In the genomic region with DNA sequence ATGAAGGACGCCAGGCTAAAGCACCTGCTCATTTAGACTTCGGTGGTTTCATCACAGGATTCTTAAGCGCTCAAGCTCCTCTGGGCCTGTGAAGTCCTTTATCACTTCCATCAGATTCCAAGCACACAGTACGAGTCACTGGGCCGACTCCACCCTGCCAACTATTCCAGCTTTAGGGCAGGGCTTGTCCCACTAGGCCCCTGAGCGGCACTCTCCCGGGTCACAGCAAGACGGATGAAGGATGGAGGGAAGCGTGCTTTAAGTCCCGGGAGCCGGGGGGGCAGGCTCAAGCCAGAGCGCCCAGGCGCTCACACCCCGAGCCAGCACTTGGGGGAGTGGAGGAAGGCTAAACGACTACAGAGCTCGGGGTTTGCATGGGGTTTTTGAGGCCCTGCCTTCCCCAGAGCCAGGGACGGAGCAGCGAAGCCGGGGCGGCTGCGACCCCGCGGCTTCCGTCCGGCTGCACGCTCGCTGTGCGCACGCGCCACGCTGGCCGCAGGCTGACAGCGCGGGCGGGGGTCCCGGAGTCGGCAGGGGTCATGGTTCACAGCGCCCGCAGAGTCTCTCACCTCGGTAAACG, we compare ENCODE assay signal across 8 mouse cellular contexts. TPM values are rescaled to one million over a fixed set of nuclear protein-coding genes. Genes with fewer than 3 reads are reported as not detected.
DNase-seq lines count a peak whose midpoint lies in the region; ATAC-seq lines count a peak whose summit lies in the region.

No protein-coding gene starts in this region.

- H3K27ac ChIP-seq in lung, embryonic 15.5 days = peak overlapping the region; percentile 87
- peak overlapping the region; percentile 89 for H3K27ac ChIP-seq in forebrain, embryonic 11.5 days (ENCODE audit: low read depth, low read length)
- H3K27ac ChIP-seq in intestine, embryonic 15.5 days = peak overlapping the region; percentile 94
- H3K27ac ChIP-seq in midbrain, embryonic 13.5 days = peak overlapping the region; percentile 74

- no peaks in the 10 kb centered on the region for H3K27me3 ChIP-seq in lung, embryonic 15.5 days
- H3K27me3 ChIP-seq in forebrain, embryonic 11.5 days (ENCODE audit: control insufficient read depth, insufficient read depth, low read length) = no peaks in the 10 kb centered on the region
- H3K27me3 ChIP-seq in intestine, embryonic 15.5 days (replicated peaks) = no peaks in the 10 kb centered on the region
- H3K27me3 ChIP-seq in midbrain, embryonic 13.5 days = no peaks in the 10 kb centered on the region

- H3K36me3 ChIP-seq in lung, embryonic 15.5 days = 0 out of 2 replicates have a peak, but pooled peaks cover under 1% of the 10 kb centered on the region
- H3K36me3 ChIP-seq in forebrain, embryonic 11.5 days (ENCODE audit: control insufficient read depth, insufficient read depth, low read length) = no peaks in the 10 kb centered on the region
- no peaks in the 10 kb centered on the region for H3K36me3 ChIP-seq in intestine, embryonic 15.5 days
- no peaks in the 10 kb centered on the region for H3K36me3 ChIP-seq in midbrain, embryonic 13.5 days

- under 1% methylated on average over 40 of the region's 41 CpGs for WGBS in lung, embryonic 15.5 days
- WGBS in forebrain, embryonic 11.5 days = under 1% methylated on average over 41 of the region's 41 CpGs
- under 1% methylated on average over 41 of the region's 41 CpGs for WGBS in intestine, embryonic 15.5 days
- WGBS in midbrain, embryonic 13.5 days = 0% methylated on average over 41 of the region's 41 CpGs

- H3K9ac ChIP-seq in lung, embryonic 15.5 days = peak overlapping the region; percentile 84
- H3K9ac ChIP-seq in forebrain, embryonic 11.5 days (ENCODE audit: low read length) = peak overlapping the region; percentile 93
- H3K9ac ChIP-seq in intestine, embryonic 15.5 days = peak overlapping the region; percentile 86
- H3K9ac ChIP-seq in midbrain, embryonic 13.5 days (replicated peaks) = peak overlapping the region; percentile 81

- peak overlapping the region; percentile 86 for H3K4me2 ChIP-seq in lung, embryonic 15.5 days
- H3K4me2 ChIP-seq in forebrain, embryonic 11.5 days (ENCODE audit: low read depth, low read length, severe bottlenecking) = peak overlapping the region; percentile 83
- H3K4me2 ChIP-seq in intestine, embryonic 15.5 days (replicated peaks) = peak overlapping the region; percentile 91
- peak overlapping the region; percentile 95 for H3K4me2 ChIP-seq in midbrain, embryonic 13.5 days (replicated peaks)

- no peak for DNase-seq in lung, postnatal 25 days (ENCODE audit: low spot score)
- no peak for DNase-seq in forebrain, embryonic 11.5 days (ENCODE audit: low spot score)
- no peak for DNase-seq in left cerebral cortex, adult 18-20 months (ENCODE audit: low spot score in 2 of 2)
- no peak for DNase-seq in natural killer cell, adult 2 months (ENCODE audit: low spot score in 2 of 2)

- no peaks in the 10 kb centered on the region for H3K9me3 ChIP-seq in lung, embryonic 15.5 days
- H3K9me3 ChIP-seq in forebrain, embryonic 11.5 days (ENCODE audit: control insufficient read depth, low read length) = no peaks in the 10 kb centered on the region
- H3K9me3 ChIP-seq in intestine, embryonic 15.5 days = no peaks in the 10 kb centered on the region
- H3K9me3 ChIP-seq in midbrain, embryonic 13.5 days = no peaks in the 10 kb centered on the region

- peaks cover 20% of the 10 kb centered on the region for H3K4me1 ChIP-seq in lung, embryonic 15.5 days
- H3K4me1 ChIP-seq in forebrain, embryonic 11.5 days (replicated peaks; ENCODE audit: control insufficient read depth, insufficient read depth, low read length) = peaks cover 3% of the 10 kb centered on the region
- H3K4me1 ChIP-seq in intestine, embryonic 15.5 days (replicated peaks) = peaks cover 10% of the 10 kb centered on the region; the same call in 1 of the 2 replicates
- peaks cover 21% of the 10 kb centered on the region for H3K4me1 ChIP-seq in midbrain, embryonic 13.5 days (replicated peaks)

- H3K4me3 ChIP-seq in lung, embryonic 15.5 days = peak overlapping the region; percentile 78
- peak overlapping the region; percentile 83 for H3K4me3 ChIP-seq in forebrain, embryonic 11.5 days (ENCODE audit: low read depth, low read length)
- peak overlapping the region; percentile 64 for H3K4me3 ChIP-seq in intestine, embryonic 15.5 days (replicated peaks)
- peak overlapping the region; percentile 88 for H3K4me3 ChIP-seq in midbrain, embryonic 13.5 days (replicated peaks)

- peak; percentile 79 for ATAC-seq in lung, embryonic 15.5 days (ENCODE audit: borderline replicate concordance, extremely low read depth, low FRiP score, low TSS enrichment)
- peak; percentile 24 for ATAC-seq in activated CD4-positive, CD25-positive, alpha-beta regulatory T cell, adult 4 months
- peak; percentile 82 for ATAC-seq in forebrain, embryonic 11.5 days (replicated peaks; ENCODE audit: low FRiP score)
- peak; percentile 85 for ATAC-seq in intestine, embryonic 15.5 days
- ATAC-seq in midbrain, embryonic 13.5 days = peak; percentile 86

RNA-seq across cellular contexts. Expression of gene Anln, which starts 0.5 kb away (rescaled TPM):
- polyA plus RNA-seq in lung, embryonic 15.5 days (2015; fragmentation: Nextera tagmentation; extraction: Ambion mirVana) = 56.4 and 57.4 TPM in 2 replicates
- polyA plus RNA-seq in activated CD4-positive, CD25-positive, alpha-beta regulatory T cell, adult 4 months (2017; shearing (Covaris generic)) = 1 to 10 TPM; 2.6 to 2.8 TPM
- 48.9 and 49.7 TPM in 2 replicates for polyA plus RNA-seq in forebrain, embryonic 11.5 days (2014; fragmentation: Nextera tagmentation; extraction: Ambion mirVana)
- 40.5 and 42.4 TPM in 2 replicates for polyA plus RNA-seq in intestine, embryonic 15.5 days (2015; fragmentation: Nextera tagmentation; extraction: Ambion mirVana)
- polyA plus RNA-seq in midbrain, embryonic 13.5 days (2015; fragmentation: Nextera tagmentation; extraction: Ambion mirVana) = 10.7 and 12.1 TPM in 2 replicates
- 10 to 100 TPM; 11.7 to 13.7 TPM for total RNA-seq in left cerebral cortex, adult 18-20 months (2021)

RNA-seq across cellular contexts. Expression of gene 9530077C05Rik, which starts 22.8 kb away (rescaled TPM):
- 5.0 and 5.9 TPM in 2 replicates for polyA plus RNA-seq in lung, embryonic 15.5 days (2015; fragmentation: Nextera tagmentation; extraction: Ambion mirVana)
- 1 to 10 TPM; 1.7 to 2.2 TPM for polyA plus RNA-seq in activated CD4-positive, CD25-positive, alpha-beta regulatory T cell, adult 4 months (2017; shearing (Covaris generic))
- polyA plus RNA-seq in forebrain, embryonic 11.5 days (2014; fragmentation: Nextera tagmentation; extraction: Ambion mirVana) = 12.6 and 12.7 TPM in 2 replicates
- 2.9 and 4.4 TPM in 2 replicates for polyA plus RNA-seq in intestine, embryonic 15.5 days (2015; fragmentation: Nextera tagmentation; extraction: Ambion mirVana)
- 9.2 and 9.9 TPM in 2 replicates for polyA plus RNA-seq in midbrain, embryonic 13.5 days (2015; fragmentation: Nextera tagmentation; extraction: Ambion mirVana)
- total RNA-seq in left cerebral cortex, adult 18-20 months (2021) = 1 to 10 TPM; 7.4 to 9.8 TPM

Comparison
In these comparisons a context has a peak if more than half of its experiments do, and no peak if none do; other contexts are left out.
1. ATAC-seq: peak in every context shown above with its lines; median percentile 86 in midbrain, embryonic 13.5 days; 85 in intestine, embryonic 15.5 days; 82 in forebrain, embryonic 11.5 days; 79 in lung, embryonic 15.5 days; 24 in activated CD4-positive, CD25-positive, alpha-beta regulatory T cell, adult 4 months.